Mouse (Mus musculus) liver, embryonic 16.5 days (tissue): ENCODE measurements at regions not wholly inside any gene's neighbourhood (a gene's known extent, or its start where the extent isn't known, plus 50 kb on each side); places are given as distances from the start of the nearest gene placed in this dataset.

Source experiments
- ATAC-seq: fragments of 200-750 bp; cut with Nextera tagmentation; 2 replicates; pipeline ENCODE4 v1.8.0; 2017; ENCODE audit warnings: low read depth, mild to moderate bottlenecking, moderate number of reproducible peaks, moderate library complexity
- H3K27ac ChIP-seq: fragments of 300-500 bp; sonication (generic); 2 replicates; pipeline ENCODE4 v1.5.1; 2014; ENCODE audit warnings: mild to moderate bottlenecking, low read length
- H3K27me3 ChIP-seq: fragments of 300-500 bp; sonication (generic); 2 replicates; pipeline ENCODE4 v1.6.1; 2014; ENCODE audit warnings: low read depth, low read length, mixed read lengths; ENCODE audit not compliant: control insufficient read depth, insufficient read depth
- H3K36me3 ChIP-seq: fragments of 300-500 bp; sonication (generic); 2 replicates; pipeline ENCODE4 v1.6.1; 2014; ENCODE audit warnings: mild to moderate bottlenecking; ENCODE audit not compliant: control insufficient read depth, insufficient read depth
- H3K4me1 ChIP-seq: fragments of 300-500 bp; sonication (generic); 2 replicates; pipeline ENCODE4 v1.6.1; 2014; ENCODE audit warnings: low read depth, low read length, mixed read lengths; ENCODE audit not compliant: control insufficient read depth
- H3K4me2 ChIP-seq: fragments of 300-500 bp; sonication (generic); 2 replicates; pipeline ENCODE4 v1.6.1; 2014; ENCODE audit warnings: low read depth, low read length, mixed read lengths
- H3K4me3 ChIP-seq: fragments of 300-500 bp; sonication (generic); 2 replicates; pipeline ENCODE4 v1.5.1; 2014; ENCODE audit warnings: low read depth, mild to moderate bottlenecking, low read length
- H3K9ac ChIP-seq: fragments of 300-500 bp; sonication (generic); 2 replicates; pipeline ENCODE4 v1.6.1; 2014; ENCODE audit warnings: low read depth, low read length
- H3K9me3 ChIP-seq: fragments of 300-500 bp; sonication (generic); replicated peaks from 2 replicates; pipeline ENCODE4 v1.6.1; 2016; ENCODE audit warnings: low read length; ENCODE audit not compliant: control insufficient read depth
- WGBS: fragments of 180-500 bp; shearing (Covaris S2); extraction: QIAGEN DNeasy Blood & Tissue Kit; methylation state at CpG from one replicate; pipeline ENCODE4 v1.1.7; 2014; ENCODE audit not compliant: insufficient replicate concordance; 5-methylcytosine and 5-hydroxymethylcytosine counted together

GRCm38 (mm10) chr7:95943420-95943819 is 227.6 kb upstream of the Tenm4 start:
- H3K27ac ChIP-seq, result no peak overlapping the region
- H3K4me2 ChIP-seq, result no peak overlapping the region
- H3K27me3 ChIP-seq, result no peaks in the 10 kb centered on the region
- no peaks in the 10 kb centered on the region for H3K4me1 ChIP-seq
- no peak for ATAC-seq
- 65% methylated on average over 6 of the region's 6 CpGs for WGBS
- H3K9ac ChIP-seq, result no peak overlapping the region
- H3K4me3 ChIP-seq, result no peak overlapping the region
- H3K36me3 ChIP-seq, result no peaks in the 10 kb centered on the region
- no peaks in the 10 kb centered on the region for H3K9me3 ChIP-seq

- no peaks in the 10 kb centered on the region for H3K36me3 ChIP-seq
- 63% methylated on average over 2 of the region's 2 CpGs for WGBS
Observed at GRCm38 (mm10) chr7:95952395-95952794, 218.7 kb upstream of the Tenm4 start.

GRCm38 (mm10) chr7:95954511-95954910 is 216.5 kb upstream of the Tenm4 start:
- H3K4me3 ChIP-seq, result no peak overlapping the region
- no peaks in the 10 kb centered on the region for H3K36me3 ChIP-seq
- H3K9ac ChIP-seq, result no peak overlapping the region
- no peaks in the 10 kb centered on the region for H3K4me1 ChIP-seq
- no peaks in the 10 kb centered on the region for H3K27me3 ChIP-seq
- no peak overlapping the region for H3K4me2 ChIP-seq
- ATAC-seq, result no peak
- no peak overlapping the region for H3K27ac ChIP-seq
- H3K9me3 ChIP-seq, result no peaks in the 10 kb centered on the region
- whole genome bisulfite sequencing, result 74% methylated on average over 2 of the region's 2 CpGs

More at GRCm38 (mm10) chr7:95952395-95952794, 218.7 kb upstream of the Tenm4 start:
- Histone ChIP-seq H3K4me1 (no peaks in the 10 kb centered on the region), H3K27ac (no peak overlapping the region), H3K4me2 (no peak overlapping the region), H3K27me3 (no peaks in the 10 kb centered on the region), H3K9ac (no peak overlapping the region), H3K4me3 (no peak overlapping the region), H3K9me3 (no peaks in the 10 kb centered on the region)
- ATAC-seq, result no peak

- H3K9ac ChIP-seq, result no peak overlapping the region
- no peak for ATAC-seq
- no peak overlapping the region for H3K27ac ChIP-seq
- H3K4me2 ChIP-seq, result no peak overlapping the region
- no peaks in the 10 kb centered on the region for H3K36me3 ChIP-seq
- H3K4me3 ChIP-seq, result no peak overlapping the region
- no peaks in the 10 kb centered on the region for H3K4me1 ChIP-seq
- no peaks in the 10 kb centered on the region for H3K27me3 ChIP-seq
- 57% methylated on average over 2 of the region's 2 CpGs for WGBS
- H3K9me3 ChIP-seq, result no peaks in the 10 kb centered on the region
Observed at GRCm38 (mm10) chr7:95955119-95955518, 215.9 kb upstream of the Tenm4 start.

GRCm38 (mm10) chr7:95959068-95959467 is 212.0 kb upstream of the Tenm4 start:
- no peak overlapping the region for H3K4me3 ChIP-seq
- no peaks in the 10 kb centered on the region for H3K4me1 ChIP-seq
- no peak overlapping the region for H3K4me2 ChIP-seq
- no peak overlapping the region for H3K27ac ChIP-seq
- H3K36me3 ChIP-seq, result no peaks in the 10 kb centered on the region
- no peak overlapping the region for H3K9ac ChIP-seq
- no peaks in the 10 kb centered on the region for H3K27me3 ChIP-seq
- WGBS, result 59% methylated on average over 4 of the region's 4 CpGs
- H3K9me3 ChIP-seq, result no peaks in the 10 kb centered on the region
- no peak for ATAC-seq

GRCm38 (mm10) chr7:95971863-95972262 is 199.2 kb upstream of the Tenm4 start:
- no peak overlapping the region for H3K4me3 ChIP-seq
- no peak overlapping the region for H3K4me2 ChIP-seq
- ATAC-seq, result no peak
- H3K27me3 ChIP-seq, result no peaks in the 10 kb centered on the region
- no peak overlapping the region for H3K9ac ChIP-seq
- no peak overlapping the region for H3K27ac ChIP-seq
- no peaks in the 10 kb centered on the region for H3K9me3 ChIP-seq
- WGBS, result 71% methylated on average over 7 of the region's 7 CpGs
- no peaks in the 10 kb centered on the region for H3K4me1 ChIP-seq
- H3K36me3 ChIP-seq, result no peaks in the 10 kb centered on the region

- 39% methylated on average over 2 of the region's 2 CpGs for WGBS
- Histone ChIP-seq H3K4me3 (no peak overlapping the region), H3K9me3 (no peaks in the 10 kb centered on the region), H3K9ac (no peak overlapping the region), H3K4me2 (no peak overlapping the region), H3K27ac (no peak overlapping the region), H3K4me1 (no peaks in the 10 kb centered on the region), H3K36me3 (no peaks in the 10 kb centered on the region), H3K27me3 (no peaks in the 10 kb centered on the region)
- ATAC-seq, result no peak
Observed at GRCm38 (mm10) chr7:95974085-95974484, 197.0 kb upstream of the Tenm4 start.

GRCm38 (mm10) chr7:95991250-95992032 is 179.6 kb upstream of the Tenm4 start:
- H3K27ac ChIP-seq, result no peak overlapping the region
- H3K4me1 ChIP-seq, result no peaks in the 10 kb centered on the region
- no peak overlapping the region for H3K4me2 ChIP-seq
- no peak overlapping the region for H3K9ac ChIP-seq
- no peaks in the 10 kb centered on the region for H3K9me3 ChIP-seq
- no peak overlapping the region for H3K4me3 ChIP-seq
- H3K36me3 ChIP-seq, result no peaks in the 10 kb centered on the region
- H3K27me3 ChIP-seq, result no peaks in the 10 kb centered on the region
- no peak for ATAC-seq
- WGBS, result 50% methylated on average over 10 of the region's 10 CpGs

- H3K9ac ChIP-seq, result no peak overlapping the region
- no peaks in the 10 kb centered on the region for H3K36me3 ChIP-seq
- no peak overlapping the region for H3K4me3 ChIP-seq
- 72% methylated on average over 3 of the region's 3 CpGs for WGBS
- H3K27me3 ChIP-seq, result no peaks in the 10 kb centered on the region
- no peaks in the 10 kb centered on the region for H3K4me1 ChIP-seq
- H3K27ac ChIP-seq, result no peak overlapping the region
- no peak overlapping the region for H3K4me2 ChIP-seq
- no peaks in the 10 kb centered on the region for H3K9me3 ChIP-seq
- ATAC-seq, result no peak
Observed at GRCm38 (mm10) chr7:95992033-95992516, 179.0 kb upstream of the Tenm4 start.
